Mouse (Mus musculus) bone marrow, adult 2 months (tissue): ENCODE measurements around the gene Gm47955. TPM values are rescaled to one million over a fixed set of nuclear protein-coding genes. Genes with fewer than 3 reads are reported as not detected.
"Not testable (repeated sequence)": the region's sequence is repeated elsewhere in the genome, so short reads cannot be mapped to it uniquely, and the experiment has no call there.

Experiments
- H3K27ac ChIP-seq: fragments of 200-500 bp; 2 replicates; pipeline ENCODE4 v1.5.1; 2012; ENCODE audit warnings: low read depth, mild to moderate bottlenecking, control low read depth, inconsistent platforms, low read length; ENCODE audit not compliant: control insufficient read depth, poor library complexity, insufficient read depth
- H3K4me1 ChIP-seq: fragments of 200-500 bp; 2 replicates; pipeline ENCODE4 v1.6.1; 2011; ENCODE audit warnings: low read length; ENCODE audit not compliant: control insufficient read depth, insufficient read depth
- H3K4me3 ChIP-seq: fragments of 200-500 bp; replicated peaks from 2 replicates; pipeline ENCODE3; 2011; ENCODE audit warnings: mild to moderate bottlenecking, low read depth, low read length, control low read depth; ENCODE audit not compliant: control insufficient read depth
- CTCF ChIP-seq: fragments of 200-500 bp; IDR thresholded peaks from 2 replicates; pipeline ENCODE4 v1.5.1; 2011; ENCODE audit warnings: low read length, control low read depth; ENCODE audit not compliant: control insufficient read depth, insufficient read depth
- POLR2A ChIP-seq: fragments of 200-500 bp; IDR thresholded peaks from 2 replicates; pipeline ENCODE4 v1.6.1; 2011; ENCODE audit warnings: low read depth, mild to moderate bottlenecking, control low read depth, low read length, borderline replicate concordance; ENCODE audit not compliant: control insufficient read depth
- WGBS: fragments of 180-500 bp; shearing (Covaris S2); methylation state at CpG from one replicate; pipeline ENCODE4 v1.1.7; 2018; 5-methylcytosine and 5-hydroxymethylcytosine counted together
- polyA plus RNA-seq: library from polyadenylated mRNA; stranded (reverse); fragments of >200 nt; gene quantifications from 2 replicates; pipeline ENCODE4 v1.2.4, GENCODE M21; 2011; ENCODE audit warnings: low replicate concordance; ENCODE audit not compliant: missing spikeins, insufficient read depth, insufficient read length

Gene Gm47955
- polyA plus RNA-seq, result not detected in 2 replicates

- H3K4me1 ChIP-seq, result no peaks in the 10 kb centered on the region
- no peak for TF ChIP-seq POLR2A
- TF ChIP-seq CTCF, result no peak
- H3K27ac ChIP-seq, result no peak within 1 kb of the TSS
- no peak within 1 kb of the TSS for H3K4me3 ChIP-seq
- 86% methylated on average over 11 of the region's 11 CpGs for WGBS
Measured at GRCm38 (mm10) chr1:82959870-82960385, at the start of gene Gm47955. Gene Gm47955, plus strand, starts transcription at chr1:82960286.

GRCm38 (mm10) chr1:82913025-82913424, 47.1 kb upstream of the Gm47955 start, which contains the start of gene A030005L19Rik:
Gene A030005L19Rik, plus strand, starts transcription at chr1:82913325.
- Histone ChIP-seq H3K27ac (no peak within 1 kb of the TSS), H3K4me3 (no peak within 1 kb of the TSS), H3K4me1 (no peaks in the 10 kb centered on the region)
- TF ChIP-seq POLR2A (no peak), CTCF (no peak)
- 80% methylated on average over 3 of the region's 3 CpGs for WGBS

GRCm38 (mm10) chr1:82913434-82913833, 46.7 kb upstream of the Gm47955 start:
- not testable (repeated sequence) for H3K4me1 ChIP-seq, H3K27ac ChIP-seq, H3K4me3 ChIP-seq
- 65% methylated on average over 5 of the region's 5 CpGs for WGBS

GRCm38 (mm10) chr1:82924650-82925049, 35.4 kb upstream of the Gm47955 start, which contains the start of gene A030014E15Rik:
Gene A030014E15Rik, plus strand, starts transcription at chr1:82924917.
- Histone ChIP-seq H3K27ac (no peak within 1 kb of the TSS), H3K4me3 (no peak within 1 kb of the TSS), H3K4me1 (no peaks in the 10 kb centered on the region)
- no peak for TF ChIP-seq CTCF
- TF ChIP-seq POLR2A, result no peak
- 73% methylated on average over 6 of the region's 6 CpGs for WGBS

- not testable (repeated sequence) for H3K4me1 ChIP-seq
Measured at GRCm38 (mm10) chr1:82930558-82930957, 29.5 kb upstream of the Gm47955 start.

GRCm38 (mm10) chr1:82931326-82931725, 28.8 kb upstream of the Gm47955 start, which contains the start of gene Gm6217:
Gene Gm6217, minus strand, starts transcription at chr1:82931399.
- not testable (repeated sequence) for H3K4me1 ChIP-seq, H3K27ac ChIP-seq, H3K4me3 ChIP-seq
- no CpG with 5 or more reads among the region's 6 CpGs for WGBS

More at GRCm38 (mm10) chr1:82930558-82930957, 29.5 kb upstream of the Gm47955 start:
- H3K4me3 ChIP-seq, H3K27ac ChIP-seq: not testable (repeated sequence)
- WGBS, result 72% methylated on average over 3 of the region's 3 CpGs

- 89% methylated on average over 5 of the region's 5 CpGs for WGBS
Measured at GRCm38 (mm10) chr1:82938666-82939065, 21.4 kb upstream of the Gm47955 start.

GRCm38 (mm10) chr1:82942505-82942904, 17.6 kb upstream of the Gm47955 start:
- H3K4me1 ChIP-seq, H3K4me3 ChIP-seq, H3K27ac ChIP-seq: not testable (repeated sequence)
- WGBS, result 68% methylated on average over 1 of the region's 2 CpGs

More at GRCm38 (mm10) chr1:82938666-82939065, 21.4 kb upstream of the Gm47955 start:
- TF ChIP-seq POLR2A, result no peak
- no peak for TF ChIP-seq CTCF
- H3K27ac ChIP-seq, result no peak overlapping the region
- no peak overlapping the region for H3K4me3 ChIP-seq
- H3K4me1 ChIP-seq, result no peaks in the 10 kb centered on the region

GRCm38 (mm10) chr1:82943295-82943694, 16.8 kb upstream of the Gm47955 start, which contains the start of gene A030003K21Rik:
Gene A030003K21Rik, minus strand, starts transcription at chr1:82943388.
- not testable (repeated sequence) for H3K4me1 ChIP-seq, H3K4me3 ChIP-seq, H3K27ac ChIP-seq
- WGBS, result no CpG with 5 or more reads among the region's 6 CpGs

GRCm38 (mm10) chr1:82946029-82946428, 14.1 kb upstream of the Gm47955 start:
- H3K4me1 ChIP-seq, H3K27ac ChIP-seq, H3K4me3 ChIP-seq: not testable (repeated sequence)
- 84% methylated on average over 2 of the region's 2 CpGs for WGBS
